Mouse (Mus musculus): ENCODE measurements at regions not wholly inside any gene's neighbourhood (a gene's known extent, or its start where the extent isn't known, plus 50 kb on each side); places are given as distances from the start of the nearest gene placed in this dataset.

DNA sequence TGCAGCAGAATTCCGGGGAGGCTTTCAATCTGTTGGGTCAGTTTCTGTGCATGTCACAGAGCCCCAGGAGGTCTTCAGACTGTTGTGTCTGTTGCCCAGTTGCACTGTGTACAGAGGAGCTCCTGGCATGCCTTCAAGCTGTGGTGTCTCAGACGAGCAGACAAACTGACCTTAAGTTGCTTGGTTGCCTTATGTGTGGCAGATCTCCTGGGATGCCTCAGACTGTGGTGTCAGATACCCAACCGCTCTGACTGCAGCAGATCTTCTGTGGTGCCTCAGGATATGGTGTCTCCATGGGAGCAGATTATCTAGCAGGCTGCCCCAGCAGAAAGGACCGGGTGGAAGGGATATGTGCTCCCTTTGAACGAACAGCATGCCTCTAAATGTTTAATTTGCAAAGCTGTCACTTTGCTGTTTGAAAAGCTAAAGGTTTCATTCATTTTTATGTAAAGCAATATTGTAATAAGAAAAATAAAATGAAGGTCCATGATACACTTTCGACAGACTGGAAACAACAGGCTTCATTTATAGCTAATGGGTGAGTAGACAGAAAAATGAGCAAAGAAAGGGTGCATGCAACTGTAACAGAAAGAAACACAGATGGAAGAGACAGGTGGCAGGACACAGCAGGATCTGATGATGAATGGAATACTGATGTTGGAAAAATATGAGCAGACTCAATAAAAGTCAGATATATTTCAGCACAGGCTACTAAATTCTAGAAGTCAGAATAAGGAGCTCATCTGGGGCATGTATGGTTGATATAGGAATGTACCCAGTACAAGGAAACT is 1060.0 kb downstream of the Serpinb8 start:
- DNase-seq (ENCODE audit: low spot score in 2 of 2), result peak; percentile 4 to 30

DNA sequence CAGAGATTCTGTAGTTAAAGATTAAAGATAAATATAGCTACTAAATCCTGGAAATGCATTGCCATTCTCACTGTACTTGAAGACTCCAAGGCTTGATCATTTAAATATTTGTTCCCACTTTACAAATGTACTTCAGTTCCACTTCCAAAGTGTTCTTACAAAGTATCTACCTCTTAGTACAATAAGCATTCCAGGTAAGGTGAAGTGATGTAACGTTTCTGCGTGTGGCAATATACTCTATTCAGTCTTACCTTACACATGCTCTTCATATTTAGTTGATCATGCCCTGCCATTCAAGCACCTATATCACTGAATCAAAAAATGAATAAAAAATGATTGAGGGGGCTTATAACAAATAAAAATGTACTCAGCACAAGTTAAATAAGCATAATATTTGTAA is 1081.2 kb downstream of the Serpinb8 start:
- no peak for DNase-seq (ENCODE audit: low spot score in 2 of 2)
